Mouse (Mus musculus) heart, postnatal 0 days (tissue): ENCODE results near the gene Mllt10.

Source experiments
- CTCF ChIP-seq: IDR thresholded peaks from 2 replicates; pipeline ENCODE4 v1.5.1; 2016; ENCODE audit warnings: antibody characterized with exemption, control low read depth, low read depth
- EP300 ChIP-seq: IDR thresholded peaks from 2 replicates; pipeline ENCODE4 v1.6.1; 2016; ENCODE audit warnings: antibody characterized with exemption, low read depth

GRCm38 (mm10) chr2:18045781-18046181 is 9.3 kb upstream of the Mllt10 start:
- TF ChIP-seq CTCF = no peak
- TF ChIP-seq EP300 = no peak
